Mouse (Mus musculus) kidney, adult 8-10 months (tissue): ENCODE results near the gene Sertad1.

Source experiments
- DNase-seq, 2 experiments: peaks; one replicate each; pipeline ENCODE4 v3.0.0; 2022

Gene Sertad1

GRCm38 (mm10) chr7:27506765-27507370 is 20.2 kb downstream of the Sertad1 start:
- DNase-seq = no peak

- DNase-seq = peak; percentile 99 to 100
These were observed 21.3 kb downstream of the Sertad1 start for GRCm38 (mm10) chr7:27507711-27508647.

GRCm38 (mm10) chr7:27508648-27509005 is 21.9 kb downstream of the Sertad1 start:
- peak; percentile 56 to 67 for DNase-seq

GRCm38 (mm10) chr7:27510809-27511208 is 24.1 kb downstream of the Sertad1 start:
- DNase-seq = no peak

GRCm38 (mm10) chr7:27514961-27515360 is 28.3 kb downstream of the Sertad1 start:
- DNase-seq = no peak

- DNase-seq = no peak
These were observed 31.6 kb downstream of the Sertad1 start for GRCm38 (mm10) chr7:27518314-27518713.

- DNase-seq = no peak
These were observed 33.4 kb downstream of the Sertad1 start for GRCm38 (mm10) chr7:27520104-27520503.

GRCm38 (mm10) chr7:27520599-27520998 is 33.9 kb downstream of the Sertad1 start:
- no peak for DNase-seq

- no peak for DNase-seq
These were observed 36.3 kb downstream of the Sertad1 start, which contains the start of gene Hipk4 for GRCm38 (mm10) chr7:27522967-27523366. Gene Hipk4 (plus strand): TSS chr7:27523267.

GRCm38 (mm10) chr7:27523805-27524204 is 37.1 kb downstream of the Sertad1 start:
- no peak for DNase-seq

GRCm38 (mm10) chr7:27526039-27526827 is 39.5 kb downstream of the Sertad1 start:
- DNase-seq = peak; percentile 48 to 73

- DNase-seq = no peak
These were observed 42.4 kb downstream of the Sertad1 start for GRCm38 (mm10) chr7:27529070-27529469.

- DNase-seq = no peak
These were observed 44.2 kb downstream of the Sertad1 start for GRCm38 (mm10) chr7:27530937-27531336.

- DNase-seq = no peak
These were observed 45.0 kb downstream of the Sertad1 start for GRCm38 (mm10) chr7:27531707-27532106.

GRCm38 (mm10) chr7:27532480-27533050 is 45.9 kb downstream of the Sertad1 start:
- DNase-seq = no peak

- DNase-seq = no peak
These were observed 48.7 kb downstream of the Sertad1 start for GRCm38 (mm10) chr7:27535386-27535785.

- DNase-seq = no peak
These were observed 49.9 kb downstream of the Sertad1 start for GRCm38 (mm10) chr7:27536618-27537017.

GRCm38 (mm10) chr7:27537998-27538397 is 51.3 kb downstream of the Sertad1 start:
- no peak for DNase-seq

- DNase-seq = no peak
These were observed 52.1 kb downstream of the Sertad1 start for GRCm38 (mm10) chr7:27538797-27539196.
